Mouse (Mus musculus): Measurements from ENCODE around the gene Iqcj.

DNA sequence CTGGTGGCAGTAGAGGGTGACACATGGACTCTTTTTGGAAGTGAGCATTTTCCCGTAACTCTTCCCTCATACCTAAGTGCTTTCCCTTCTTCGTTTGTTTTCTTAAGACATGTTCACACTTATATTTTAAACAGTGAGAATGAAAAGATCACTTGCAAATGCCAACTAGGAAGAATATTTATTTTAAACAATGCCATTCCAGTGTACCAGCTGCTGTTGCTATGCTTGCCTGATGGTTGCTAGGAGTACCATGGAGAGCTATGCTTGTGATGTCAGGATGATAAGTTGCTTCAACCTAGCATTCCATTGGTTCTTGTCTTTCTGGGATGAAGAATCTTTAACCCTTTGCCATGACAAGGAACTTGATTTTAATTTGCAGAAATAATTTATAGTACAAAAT lies 193.0 kb downstream of the Iqcj start:
- no peak for TF ChIP-seq CTCF (IDR thresholded peaks at IDR 0.05; ENCODE audit: borderline replicate concordance, insufficient read depth, low read length)
- TF ChIP-seq POLR2A (IDR thresholded peaks at IDR 0.05; ENCODE audit: low read depth, low read length): no peak
